Mouse (Mus musculus): ENCODE measurements around the gene Adra1d.

- TF ChIP-seq CTCF (IDR thresholded peaks at IDR 0.05) = no peak
- TF ChIP-seq EP300 (IDR thresholded peaks at IDR 0.05; ENCODE audit: insufficient read depth, low read depth, low read length) = no peak
- no peak for TF ChIP-seq POLR2A (IDR thresholded peaks at IDR 0.05; ENCODE audit: insufficient read depth, low read depth, low read length)
Observed at GRCm38 (mm10) chr2:131506358-131506757, 55.7 kb downstream of the Adra1d start.
